Mouse (Mus musculus) intestine, embryonic 16.5 days (tissue): Measurements from ENCODE around the gene Rph3al. TPM values are rescaled to one million over a fixed set of nuclear protein-coding genes. Genes with fewer than 3 reads are reported as not detected.

ENCODE experiments used
- ATAC-seq: fragments of 200-750 bp; cut with Nextera tagmentation; 2 replicates; pipeline ENCODE4 v1.8.0; 2017; ENCODE audit warnings: moderate TSS enrichment, moderate library complexity
- H3K27ac ChIP-seq: fragments of 300-500 bp; sonication (generic); 2 replicates; pipeline ENCODE4 v1.5.1; 2014; ENCODE audit warnings: mild to moderate bottlenecking, low read length
- H3K27me3 ChIP-seq: fragments of 300-500 bp; sonication (generic); replicated peaks from 2 replicates; pipeline ENCODE4 v1.6.1; 2014; ENCODE audit warnings: low read length, control low read depth, mixed read lengths; ENCODE audit not compliant: control insufficient read depth, insufficient read depth
- H3K36me3 ChIP-seq: fragments of 300-500 bp; sonication (generic); 2 replicates; pipeline ENCODE4 v1.6.1; 2014; ENCODE audit warnings: low read length, control low read depth; ENCODE audit not compliant: control insufficient read depth, insufficient read depth
- H3K4me1 ChIP-seq: fragments of 300-500 bp; sonication (generic); 2 replicates; pipeline ENCODE4 v1.6.1; 2014; ENCODE audit warnings: low read length, control low read depth, mixed read lengths; ENCODE audit not compliant: control insufficient read depth, insufficient read depth
- H3K4me2 ChIP-seq: fragments of 300-500 bp; sonication (generic); 2 replicates; pipeline ENCODE4 v1.6.1; 2014; ENCODE audit warnings: low read depth, low read length, control low read depth
- H3K4me3 ChIP-seq: fragments of 300-500 bp; sonication (generic); 2 replicates; pipeline ENCODE4 v1.5.1; 2014; ENCODE audit warnings: mild to moderate bottlenecking, low read length
- H3K9ac ChIP-seq: fragments of 300-500 bp; sonication (generic); 2 replicates; pipeline ENCODE4 v1.6.1; 2014; ENCODE audit warnings: low read depth, low read length
- H3K9me3 ChIP-seq: fragments of 300-500 bp; sonication (generic); 2 replicates; pipeline ENCODE4 v1.6.1; 2016; ENCODE audit warnings: low read length, control low read depth; ENCODE audit not compliant: control insufficient read depth
- WGBS: fragments of 180-500 bp; shearing (Covaris S2); extraction: QIAGEN DNeasy Blood & Tissue Kit; methylation state at CpG from one replicate; pipeline ENCODE4 v1.1.7; 2014; 5-methylcytosine and 5-hydroxymethylcytosine counted together
- polyA plus RNA-seq: library from polyadenylated mRNA; unstranded; fragments of >200 nt; fragmentation: Nextera tagmentation; extraction: Ambion mirVana; gene quantifications from 2 replicates; pipeline ENCODE4 v1.2.1, GENCODE M21; 2015

The Rph3al gene
- polyA plus RNA-seq, 1 experiment from 2014 or later: 21.1 TPM

- ATAC-seq: no peak
- H3K36me3 ChIP-seq: no peaks in the 10 kb centered on the region
- H3K9me3 ChIP-seq: no peaks in the 10 kb centered on the region
- no peak overlapping the region for H3K4me3 ChIP-seq
- peaks cover 15% of the 10 kb centered on the region for H3K27me3 ChIP-seq
- H3K9ac ChIP-seq: no peak overlapping the region
- H3K4me1 ChIP-seq: peaks cover 4% of the 10 kb centered on the region; the same call in 1 of the 2 replicates
- no peak overlapping the region for H3K27ac ChIP-seq
- 70% methylated on average over 13 of the region's 13 CpGs for WGBS
- no peak overlapping the region for H3K4me2 ChIP-seq
Measured at GRCm38 (mm10) chr11:75796536-75797246, 141.5 kb downstream of the Rph3al start.

GRCm38 (mm10) chr11:75796029-75796445 lies 142.2 kb downstream of the Rph3al start, which contains the start of gene Doc2b:
TSS of gene Doc2b (minus strand) at chr11:75796049.
- H3K4me1 ChIP-seq: peaks cover 4% of the 10 kb centered on the region; the same call in 1 of the 2 replicates
- H3K27ac ChIP-seq: no peak within 1 kb of the TSS
- H3K4me2 ChIP-seq: peak within 1 kb of the TSS; percentile 65
- H3K36me3 ChIP-seq: no peaks in the 10 kb centered on the region
- H3K9me3 ChIP-seq: no peaks in the 10 kb centered on the region
- H3K27me3 ChIP-seq: peaks cover 15% of the 10 kb centered on the region
- peak; percentile 61 for ATAC-seq
- WGBS: 6% methylated on average over 37 of the region's 37 CpGs
- peak within 1 kb of the TSS; percentile 53 for H3K4me3 ChIP-seq
- peak within 1 kb of the TSS; percentile 64 for H3K9ac ChIP-seq

- peak overlapping the region; percentile 53 for H3K4me3 ChIP-seq
- H3K27me3 ChIP-seq: peaks cover 15% of the 10 kb centered on the region
- no peak for ATAC-seq
- no peaks in the 10 kb centered on the region for H3K36me3 ChIP-seq
- peak overlapping the region; percentile 64 for H3K9ac ChIP-seq
- no peaks in the 10 kb centered on the region for H3K9me3 ChIP-seq
- peaks cover 4% of the 10 kb centered on the region; the same call in 1 of the 2 replicates for H3K4me1 ChIP-seq
- peak overlapping the region; percentile 65 for H3K4me2 ChIP-seq
- WGBS: 2% methylated on average over 37 of the region's 42 CpGs
- H3K27ac ChIP-seq: no peak overlapping the region
Measured at GRCm38 (mm10) chr11:75795321-75795636, 142.9 kb downstream of the Rph3al start.

GRCm38 (mm10) chr11:75794602-75795320 lies 143.5 kb downstream of the Rph3al start:
- H3K27me3 ChIP-seq: peaks cover 15% of the 10 kb centered on the region
- H3K27ac ChIP-seq: no peak overlapping the region
- H3K9ac ChIP-seq: peak overlapping the region; percentile 64
- no peaks in the 10 kb centered on the region for H3K9me3 ChIP-seq
- WGBS: 8% methylated on average over 44 of the region's 45 CpGs
- H3K4me3 ChIP-seq: peak overlapping the region; percentile 53
- H3K36me3 ChIP-seq: no peaks in the 10 kb centered on the region
- peak overlapping the region; percentile 65 for H3K4me2 ChIP-seq
- peak; percentile 36; the same call in 1 of the 2 replicates for ATAC-seq
- peaks cover 4% of the 10 kb centered on the region; the same call in 1 of the 2 replicates for H3K4me1 ChIP-seq

- ATAC-seq: no peak
- WGBS: 79% methylated on average over 5 of the region's 5 CpGs
- no peak overlapping the region for H3K9ac ChIP-seq
Measured at GRCm38 (mm10) chr11:75793351-75793750, 144.9 kb downstream of the Rph3al start.

GRCm38 (mm10) chr11:75792535-75792934 lies 145.7 kb downstream of the Rph3al start:
- Histone ChIP-seq H3K27ac (no peak overlapping the region), H3K4me3 (no peak overlapping the region), H3K9ac (no peak overlapping the region), H3K4me2 (no peak overlapping the region), H3K36me3 (no peaks in the 10 kb centered on the region), H3K27me3 (peaks cover 15% of the 10 kb centered on the region), H3K4me1 (peaks cover 4% of the 10 kb centered on the region; the same call in 1 of the 2 replicates), H3K9me3 (no peaks in the 10 kb centered on the region)
- no peak for ATAC-seq
- WGBS: 81% methylated on average over 5 of the region's 5 CpGs

More at GRCm38 (mm10) chr11:75793351-75793750, 144.9 kb downstream of the Rph3al start:
- Histone ChIP-seq H3K4me1 (peaks cover 4% of the 10 kb centered on the region; the same call in 1 of the 2 replicates), H3K27ac (no peak overlapping the region), H3K4me2 (no peak overlapping the region), H3K9me3 (no peaks in the 10 kb centered on the region), H3K36me3 (no peaks in the 10 kb centered on the region), H3K4me3 (no peak overlapping the region), H3K27me3 (peaks cover 15% of the 10 kb centered on the region)

- 72% methylated on average over 8 of the region's 8 CpGs for WGBS
- Histone ChIP-seq H3K4me2 (no peak overlapping the region), H3K9me3 (no peaks in the 10 kb centered on the region), H3K27ac (no peak overlapping the region), H3K9ac (no peak overlapping the region), H3K4me3 (no peak overlapping the region), H3K36me3 (no peaks in the 10 kb centered on the region), H3K4me1 (peaks cover 4% of the 10 kb centered on the region; the same call in 1 of the 2 replicates), H3K27me3 (no peaks in the 10 kb centered on the region)
- ATAC-seq: 0 out of 2 replicates have a peak, but pooled peaks have one; percentile 28
Measured at GRCm38 (mm10) chr11:75785897-75786296, 152.3 kb downstream of the Rph3al start.

- ATAC-seq: no peak
- no peak overlapping the region for H3K9ac ChIP-seq
- no peak overlapping the region for H3K4me3 ChIP-seq
- no peaks in the 10 kb centered on the region for H3K36me3 ChIP-seq
- H3K27me3 ChIP-seq: no peaks in the 10 kb centered on the region
- 87% methylated on average over 5 of the region's 5 CpGs for WGBS
- H3K4me1 ChIP-seq: peaks cover 4% of the 10 kb centered on the region; the same call in 1 of the 2 replicates
- no peaks in the 10 kb centered on the region for H3K9me3 ChIP-seq
- H3K27ac ChIP-seq: no peak overlapping the region
- no peak overlapping the region for H3K4me2 ChIP-seq
Measured at GRCm38 (mm10) chr11:75783799-75784198, 154.4 kb downstream of the Rph3al start.

GRCm38 (mm10) chr11:75781919-75782318 lies 156.3 kb downstream of the Rph3al start:
- Histone ChIP-seq H3K27ac (no peak overlapping the region), H3K4me3 (no peak overlapping the region), H3K4me2 (no peak overlapping the region), H3K9me3 (no peaks in the 10 kb centered on the region), H3K27me3 (no peaks in the 10 kb centered on the region), H3K4me1 (peaks cover 4% of the 10 kb centered on the region; the same call in 1 of the 2 replicates), H3K9ac (no peak overlapping the region), H3K36me3 (no peaks in the 10 kb centered on the region)
- 24% methylated on average over 6 of the region's 6 CpGs for WGBS
- ATAC-seq: peak; percentile 79
